Mouse (Mus musculus) layer of hippocampus, adult 9-11 months (tissue): ENCODE measurements around the gene Stk33.

ENCODE experiments used
- DNase-seq: peaks from one replicate; pipeline ENCODE4 v3.0.0; 2022

The Stk33 gene

GRCm38 (mm10) chr7:109347241-109347640 lies 91.6 kb downstream of the Stk33 start:
- DNase-seq, result no peak

DNA sequence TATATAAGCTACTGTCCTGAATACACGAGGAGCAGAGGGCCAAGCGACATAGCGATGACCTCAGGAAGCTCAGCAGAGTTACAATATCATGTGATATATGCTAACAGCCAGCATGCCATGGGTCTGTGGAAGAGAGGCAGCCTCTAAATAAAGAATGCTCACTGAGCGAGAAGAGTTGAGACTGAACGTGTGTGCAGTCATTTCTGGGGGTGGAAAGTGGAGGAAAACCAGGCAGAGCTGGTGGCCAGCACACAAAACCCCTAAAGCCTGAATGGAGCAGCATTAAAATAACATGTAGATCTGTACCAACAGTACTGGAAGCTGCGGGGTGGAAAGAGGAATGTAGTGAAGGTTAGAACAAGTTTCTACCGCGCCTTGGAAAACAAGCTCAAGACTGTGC lies 107.2 kb downstream of the Stk33 start:
- DNase-seq, result no peak

DNA sequence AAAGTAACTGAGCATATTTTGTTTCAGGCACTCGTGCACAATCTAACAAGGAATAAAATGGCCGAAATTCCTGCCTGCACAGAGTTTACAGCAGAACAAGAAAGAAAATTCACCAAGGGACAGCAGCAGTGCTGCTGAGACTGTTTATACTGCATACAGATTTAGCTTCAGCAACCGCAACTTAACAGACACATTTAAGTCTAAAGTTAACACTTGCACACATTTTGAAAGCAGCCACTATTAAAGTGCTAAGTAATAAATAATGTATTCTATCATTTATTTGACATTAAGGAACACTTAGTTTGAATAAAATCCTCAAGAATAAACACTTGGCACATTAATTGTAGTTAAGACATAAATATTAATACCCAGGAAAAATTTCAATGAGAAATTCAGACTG lies 110.1 kb downstream of the Stk33 start:
- no peak for DNase-seq

- DNase-seq, result peak; percentile 18
Measured at GRCm38 (mm10) chr7:109326813-109327212, 112.1 kb downstream of the Stk33 start.

GRCm38 (mm10) chr7:109325731-109326130 lies 113.2 kb downstream of the Stk33 start:
- peak; percentile 16 for DNase-seq

DNA sequence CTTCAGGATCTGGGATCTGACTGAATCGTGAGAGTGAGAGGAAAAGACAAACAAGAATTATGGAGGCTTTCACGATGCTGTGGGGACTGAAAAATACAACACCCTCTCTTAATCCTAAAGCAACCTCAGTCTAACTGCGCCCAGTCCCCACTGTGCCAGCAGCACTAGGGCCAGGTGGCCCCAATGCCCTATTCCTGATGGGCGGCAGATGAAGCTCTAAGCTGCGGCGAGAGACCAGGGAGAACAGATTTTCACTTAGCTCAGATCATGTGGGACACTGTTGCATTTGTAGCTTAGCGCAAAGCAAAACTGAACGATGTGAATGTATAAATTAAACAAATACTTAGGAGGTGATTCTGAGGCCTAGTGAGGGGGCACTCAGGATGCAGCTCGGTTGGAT lies 113.7 kb downstream of the Stk33 start:
- DNase-seq, result no peak

DNA sequence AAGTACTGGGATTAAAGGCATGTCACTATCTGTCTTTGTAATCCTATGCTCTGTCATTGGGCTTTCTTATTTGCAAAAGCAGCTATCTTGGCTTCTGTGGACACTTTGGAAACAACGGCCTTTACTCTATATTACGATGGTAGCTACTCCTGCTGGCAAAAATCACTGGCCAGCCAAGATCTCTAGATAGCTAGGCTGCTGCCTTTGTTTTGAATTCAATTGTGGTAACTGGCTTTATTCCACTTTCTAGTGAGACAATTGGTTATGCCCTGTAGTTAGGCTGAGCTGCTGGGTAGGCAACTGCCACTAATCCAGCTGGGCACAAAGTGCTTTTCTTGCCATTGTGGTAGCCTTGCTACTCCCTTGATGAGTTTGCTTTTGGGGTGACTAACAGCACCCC lies 129.4 kb downstream of the Stk33 start:
- no peak for DNase-seq

GRCm38 (mm10) chr7:109295807-109296206 lies 143.1 kb downstream of the Stk33 start:
- DNase-seq, result no peak

GRCm38 (mm10) chr7:109295351-109295750 lies 143.5 kb downstream of the Stk33 start:
- DNase-seq, result no peak

GRCm38 (mm10) chr7:109290501-109290900 lies 148.4 kb downstream of the Stk33 start:
- no peak for DNase-seq

DNA sequence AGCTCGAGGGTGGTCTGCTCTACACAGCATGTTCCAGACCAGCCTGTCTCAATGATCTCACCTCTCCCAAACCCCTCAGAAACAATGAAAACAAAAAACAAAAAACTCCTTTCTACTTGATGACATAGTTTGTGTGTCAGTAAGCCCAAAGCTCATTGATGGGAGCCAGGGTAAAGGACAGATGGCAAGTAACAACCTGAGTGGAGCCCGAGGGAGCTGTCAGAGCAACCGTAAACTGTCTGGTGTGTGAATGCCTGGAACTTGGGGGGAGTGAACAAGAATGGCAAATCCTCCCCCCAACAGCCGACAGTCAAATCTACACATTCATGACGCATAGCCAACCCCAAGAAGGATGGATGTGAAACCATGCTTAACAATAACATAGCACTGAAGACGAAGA lies 149.8 kb downstream of the Stk33 start:
- DNase-seq, result no peak

- DNase-seq, result no peak
Measured at GRCm38 (mm10) chr7:109282106-109282505, 156.8 kb downstream of the Stk33 start.

DNA sequence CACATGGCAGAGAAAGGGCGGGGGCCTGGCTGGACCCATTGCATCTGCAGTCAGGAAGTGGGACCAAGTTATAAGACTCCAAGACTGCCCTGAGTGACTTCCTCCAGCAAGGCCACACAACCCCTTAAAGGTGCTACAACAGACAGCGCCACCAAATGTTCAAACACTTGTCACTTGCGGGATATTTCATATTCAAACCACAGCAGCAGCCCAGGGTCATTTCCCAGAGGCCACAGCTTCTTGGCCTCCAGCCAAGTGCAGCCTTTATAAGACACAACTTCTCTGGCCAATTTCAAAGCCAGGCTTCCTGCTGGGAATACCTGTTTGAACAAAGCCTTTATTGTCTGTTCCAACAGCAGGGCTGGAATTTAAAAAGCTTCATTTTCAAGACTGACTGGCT lies 162.3 kb downstream of the Stk33 start:
- peak; percentile 10 for DNase-seq

DNA sequence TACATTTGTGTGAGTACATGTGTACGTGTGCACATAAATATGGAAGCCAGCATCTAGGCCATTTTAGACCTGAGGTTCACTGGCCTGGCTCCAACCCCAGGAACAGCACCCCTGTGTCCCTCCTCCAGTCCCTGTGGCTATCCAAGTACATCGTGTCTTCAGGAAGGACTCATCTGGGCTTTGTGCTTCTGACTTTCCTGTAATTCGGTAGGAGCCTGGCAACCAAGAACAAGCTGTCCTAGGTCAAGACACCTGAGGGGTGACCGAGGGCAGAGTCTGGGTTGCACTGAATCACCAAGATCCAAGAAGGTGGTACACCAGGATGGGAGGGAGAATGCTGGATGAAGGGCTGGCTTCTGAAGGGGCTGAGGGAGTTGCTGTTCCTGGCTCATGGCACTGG lies 163.0 kb downstream of the Stk33 start:
- no peak for DNase-seq

GRCm38 (mm10) chr7:109275151-109275550 lies 163.7 kb downstream of the Stk33 start:
- no peak for DNase-seq

DNA sequence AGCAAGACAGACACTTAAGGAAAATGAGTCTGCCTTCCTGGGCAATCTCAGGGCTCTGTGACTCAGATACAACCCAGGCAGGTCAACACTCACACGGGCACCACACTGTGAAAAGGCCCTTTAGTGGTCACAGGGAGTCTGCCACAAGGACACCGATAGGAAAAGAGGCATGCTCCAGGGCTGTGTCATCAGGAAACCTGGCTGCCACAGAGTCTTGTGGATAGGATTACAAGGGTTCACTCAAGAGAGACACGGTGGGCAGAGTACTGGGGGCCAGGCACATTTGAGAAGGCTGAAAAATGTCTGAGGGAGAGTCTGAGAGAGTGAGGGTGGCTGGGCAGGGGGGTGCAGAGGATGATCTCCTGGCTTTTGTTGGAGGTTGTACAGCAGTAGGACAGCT lies 164.6 kb downstream of the Stk33 start:
- no peak for DNase-seq

- peak; percentile 7 for DNase-seq
Measured at GRCm38 (mm10) chr7:109269046-109269445, 169.8 kb downstream of the Stk33 start.

- no peak for DNase-seq
Measured at GRCm38 (mm10) chr7:109267370-109267769, 171.5 kb downstream of the Stk33 start.

GRCm38 (mm10) chr7:109266181-109266580 lies 172.7 kb downstream of the Stk33 start:
- DNase-seq, result no peak

GRCm38 (mm10) chr7:109265606-109266005 lies 173.3 kb downstream of the Stk33 start:
- no peak for DNase-seq

- peak; percentile 65 for DNase-seq
Measured at GRCm38 (mm10) chr7:109255506-109256352, 183.2 kb downstream of the Stk33 start.

DNA sequence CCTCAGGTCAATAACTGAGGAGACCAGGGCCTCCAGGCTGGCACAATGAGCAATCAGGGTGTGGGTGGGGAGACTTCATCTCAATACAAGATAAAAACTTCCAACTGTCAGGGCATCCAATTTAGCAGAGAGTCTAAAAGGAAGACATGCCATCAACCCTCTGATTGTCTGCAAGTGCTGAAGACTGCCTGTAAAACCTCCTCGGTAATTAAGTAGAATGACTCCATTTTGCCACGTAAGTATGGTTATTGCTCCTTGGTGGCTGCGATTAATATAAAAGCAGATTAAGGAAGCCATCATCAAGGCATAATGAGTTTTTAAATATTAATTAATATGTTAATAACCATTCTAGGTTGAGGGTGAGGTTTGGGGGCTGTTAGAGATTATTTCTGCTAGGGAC lies 187.5 kb downstream of the Stk33 start:
- DNase-seq, result no peak

- no peak for DNase-seq
Measured at GRCm38 (mm10) chr7:109244776-109245175, 194.1 kb downstream of the Stk33 start.

GRCm38 (mm10) chr7:109241313-109241712 lies 197.6 kb downstream of the Stk33 start:
- no peak for DNase-seq

DNA sequence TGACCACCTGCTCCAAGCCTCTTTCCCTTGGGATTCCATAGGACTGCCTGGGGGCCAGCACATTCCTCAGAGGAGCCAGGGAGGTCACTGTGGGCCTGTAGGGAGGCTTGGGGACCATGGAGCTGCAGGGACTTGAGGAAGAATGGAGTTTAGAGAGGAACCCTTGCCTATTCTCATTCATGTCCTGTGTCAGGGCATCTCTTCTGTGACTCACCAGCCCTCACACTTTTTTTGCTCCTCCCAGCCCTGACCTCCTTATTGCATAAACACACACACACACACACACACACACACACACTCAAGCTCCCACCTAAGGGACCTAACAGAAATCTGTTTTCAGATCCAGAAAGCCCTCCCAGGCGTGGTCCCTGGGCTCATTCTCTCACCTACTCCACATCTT lies 199.5 kb downstream of the Stk33 start:
- no peak for DNase-seq
